Mouse (Mus musculus) left cerebral cortex, adult 2 months (tissue): ENCODE data around the gene Efhc1. TPM values are rescaled to one million over a fixed set of nuclear protein-coding genes. Genes with fewer than 3 reads are reported as not detected.
A peak's percentile ranks its signal among the peaks of the same experiment; 100 is the strongest.
"Not testable (repeated sequence)": the region's sequence is repeated elsewhere in the genome, so short reads cannot be mapped to it uniquely, and the experiment has no call there.

Experiments
- DNase-seq, 2 experiments: peaks; one replicate each; pipeline ENCODE4 v3.0.0; 2021 to 2022; ENCODE audit warnings: low spot score in 2 of 2, mixed read lengths in 1 of 2; ENCODE audit errors: extremely low spot score in 1 of 2
- H3K27ac ChIP-seq: fragments of 200-600 bp; 2 replicates; pipeline ENCODE4 v1.8.1; 2022
- H3K4me3 ChIP-seq: fragments of 200-600 bp; 2 replicates; pipeline ENCODE4 v1.8.1; 2022
- CTCF ChIP-seq: fragments of 200-600 bp; IDR thresholded peaks from 2 replicates; pipeline ENCODE4 v1.8.1; 2022; ENCODE audit warnings: antibody characterized with exemption, mild to moderate bottlenecking, moderate library complexity
- intact Hi-C: fragments of 180-260 bp; cut with DNase I; formaldehyde crosslinking; loops from one replicate; pipeline ENCODE4 v1.15.1; 2025
- total RNA-seq, 2 experiments: library from RNA; stranded (reverse); gene quantifications; 2 replicates each; pipeline ENCODE4 v1.2.3; 2021

Efhc1 gene
- total RNA-seq, 2 experiments from 2014 or later: 1.3 to 1.9 TPM

DNA sequence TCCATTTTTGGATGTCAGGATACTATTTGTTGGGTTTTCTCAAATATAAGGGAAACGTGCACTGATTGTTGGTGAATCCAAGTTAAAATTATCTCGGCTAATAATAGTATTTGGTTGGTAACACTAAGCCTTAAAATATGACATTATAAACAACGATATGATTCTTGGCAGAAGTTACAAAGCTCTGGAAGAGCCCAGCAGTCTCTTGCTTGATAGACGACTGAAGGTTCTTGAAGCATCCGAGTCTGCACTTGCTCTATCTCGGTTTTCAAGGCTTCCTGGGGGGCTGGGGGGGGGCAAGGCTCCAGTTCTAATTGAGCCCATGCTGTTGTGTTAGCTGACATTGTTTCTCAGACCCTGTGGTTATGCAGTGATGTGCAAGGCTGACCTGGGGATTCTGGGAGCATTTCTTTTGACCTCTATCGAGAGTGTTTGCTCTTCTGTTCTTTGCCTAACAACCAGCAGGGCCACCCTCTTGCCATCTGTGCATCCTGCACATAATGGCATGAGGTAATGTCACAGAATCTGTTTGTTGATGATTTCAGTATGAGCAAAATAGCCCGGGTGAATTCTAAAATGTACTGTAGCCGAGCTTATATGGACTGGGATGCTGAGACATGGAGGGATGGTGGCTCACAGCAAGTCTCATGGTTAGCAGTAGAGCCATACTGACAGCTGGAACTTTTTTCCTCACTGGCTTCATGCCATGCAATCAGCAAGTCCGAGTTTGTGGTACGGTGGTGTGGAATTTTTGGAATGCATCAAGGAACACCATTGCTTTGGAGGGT, 28.6 kb upstream of the Efhc1 start:
- Histone ChIP-seq H3K4me3 (no peak overlapping the region), H3K27ac (no peak overlapping the region)
- no peak for DNase-seq
- TF ChIP-seq CTCF: no peak
- intact Hi-C loops: no loop called here

DNA sequence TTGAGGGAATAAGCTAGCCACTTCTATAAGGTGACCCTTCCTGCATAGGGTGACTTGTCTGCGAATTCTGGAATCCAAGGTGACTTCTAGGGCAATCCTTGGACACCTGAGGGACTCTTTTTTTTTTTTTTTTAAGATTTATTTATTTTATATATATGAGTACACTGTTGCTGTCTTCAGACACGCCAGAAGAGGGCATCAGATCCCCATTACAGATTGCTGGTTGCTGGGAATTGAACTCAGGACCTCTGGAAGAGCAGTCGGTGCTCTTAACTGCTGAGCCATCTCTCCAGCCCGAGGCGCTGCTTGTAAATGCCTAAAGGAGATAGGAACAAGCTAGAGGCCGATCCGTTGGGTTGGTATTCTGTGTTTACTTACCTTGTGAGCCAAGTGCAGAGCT, 26.1 kb upstream of the Efhc1 start:
- H3K27ac ChIP-seq, H3K4me3 ChIP-seq, intact Hi-C loops, DNase-seq: not testable (repeated sequence)
- TF ChIP-seq CTCF: peak; percentile 13

DNA sequence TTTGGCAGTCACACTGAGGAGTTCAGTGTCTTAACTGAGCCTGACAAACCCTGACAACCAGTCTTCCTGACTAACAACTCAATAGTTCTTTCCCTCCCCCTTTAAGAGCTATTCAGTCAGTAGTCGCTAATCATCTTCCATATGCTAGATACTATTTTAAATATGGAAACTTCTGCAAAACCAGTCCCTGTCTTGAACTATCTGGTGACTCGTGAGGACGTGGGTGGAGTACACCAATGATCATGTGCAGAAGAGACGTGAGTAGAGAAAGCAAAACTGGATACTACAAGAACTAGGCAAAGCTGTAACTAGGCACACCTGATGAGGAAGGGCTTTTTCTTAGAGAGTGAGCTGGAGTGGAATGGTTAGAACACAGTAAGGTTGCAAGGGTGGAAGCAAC, 25.5 kb upstream of the Efhc1 start:
- TF ChIP-seq CTCF: no peak
- intact Hi-C loops: no loop called here
- Histone ChIP-seq H3K27ac (no peak overlapping the region), H3K4me3 (no peak overlapping the region)
- DNase-seq: no peak

DNA sequence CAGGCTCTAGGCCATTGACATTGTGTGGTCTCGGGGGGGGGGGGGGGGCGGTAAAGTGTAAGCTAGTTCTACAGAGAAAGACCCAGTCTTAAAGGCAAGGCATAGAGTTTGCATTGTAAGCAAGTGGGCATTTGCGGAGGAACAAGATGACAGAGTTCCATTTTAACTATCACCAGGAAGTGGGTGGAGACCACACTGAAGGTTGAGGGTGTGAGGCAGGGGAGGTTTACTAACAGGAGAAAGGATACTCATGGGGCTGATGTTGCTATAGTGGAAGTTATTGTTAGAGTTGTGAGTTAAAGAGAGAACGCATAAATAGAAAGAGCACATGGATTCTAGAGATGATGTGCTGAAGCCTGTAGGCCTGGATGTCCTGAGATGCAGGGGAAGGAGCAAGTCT, 25.1 kb upstream of the Efhc1 start:
- intact Hi-C loops: no loop called here
- no peak for DNase-seq
- no peak for TF ChIP-seq CTCF
- Histone ChIP-seq H3K4me3 (no peak overlapping the region), H3K27ac (no peak overlapping the region)

DNA sequence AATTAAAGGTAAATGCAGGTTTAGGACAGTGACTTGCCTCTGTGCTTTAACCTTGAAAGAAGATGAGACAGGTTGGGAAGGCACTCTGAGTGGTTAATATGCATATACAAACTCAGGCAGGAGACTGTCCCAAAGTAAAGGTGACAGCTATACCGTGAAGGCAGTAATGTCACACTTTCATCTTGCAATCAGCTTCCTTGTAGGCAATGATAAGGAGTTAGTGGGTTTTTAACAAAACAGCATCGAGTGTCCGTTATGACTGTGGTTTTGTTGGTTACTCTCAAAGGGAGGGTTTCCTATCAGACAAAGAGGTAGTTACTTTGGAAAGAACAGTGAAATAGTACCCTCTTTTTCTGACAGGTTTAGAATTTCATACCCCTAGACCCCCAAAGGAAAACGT, 22.9 kb upstream of the Efhc1 start:
- no peak for DNase-seq
- intact Hi-C loops: no loop called here
- no peak overlapping the region for H3K4me3 ChIP-seq
- TF ChIP-seq CTCF: no peak
- no peak overlapping the region for H3K27ac ChIP-seq

DNA sequence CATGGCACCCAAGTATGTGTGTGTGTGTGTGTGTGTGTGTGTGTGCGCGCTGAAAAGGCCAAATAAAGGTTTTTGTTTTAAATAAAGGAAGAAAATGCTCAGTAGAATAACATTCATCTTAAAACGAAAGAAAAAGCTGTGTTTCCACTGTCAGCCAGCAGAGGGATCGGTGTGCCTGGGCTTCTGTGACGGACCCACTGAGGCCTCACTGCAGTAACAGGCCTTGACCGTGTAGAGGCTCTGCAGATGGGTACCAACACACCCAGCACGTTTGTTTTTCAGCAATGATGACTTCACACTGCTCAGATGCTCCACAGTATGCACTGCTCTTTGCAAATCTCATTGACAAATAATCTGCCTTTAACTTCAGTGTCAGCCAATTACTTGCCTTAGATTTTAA, 18.0 kb upstream of the Efhc1 start:
- Histone ChIP-seq H3K4me3 (no peak overlapping the region), H3K27ac (no peak overlapping the region)
- peak; percentile 62 to 65 for DNase-seq
- intact Hi-C loops: no loop called here
- TF ChIP-seq CTCF: peak; percentile 82

DNA sequence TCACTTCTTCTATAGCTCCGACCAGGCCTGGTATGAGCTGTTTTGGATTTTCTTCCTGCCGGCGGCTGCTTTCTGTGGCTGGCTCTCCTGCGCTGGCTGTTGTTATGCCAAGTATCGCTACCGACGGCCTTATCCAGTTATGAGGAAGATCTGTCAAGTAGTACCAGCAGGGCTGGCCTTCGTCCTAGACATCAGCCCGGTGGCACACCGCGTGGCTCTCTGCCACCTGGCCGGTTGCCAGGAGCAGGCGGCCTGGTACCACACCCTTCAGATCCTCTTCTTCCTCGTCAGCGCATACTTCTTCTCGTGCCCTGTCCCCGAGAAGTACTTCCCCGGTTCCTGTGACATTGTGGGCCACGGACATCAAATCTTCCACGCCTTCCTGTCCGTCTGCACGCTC, 16.3 kb upstream of the Efhc1 start:
- intact Hi-C loops: loop anchor here (5.0 kb wide), 4 partner anchors 47 to 407 kb away; partner anchors contain the start of genes Tmem14a and Tram2

DNA sequence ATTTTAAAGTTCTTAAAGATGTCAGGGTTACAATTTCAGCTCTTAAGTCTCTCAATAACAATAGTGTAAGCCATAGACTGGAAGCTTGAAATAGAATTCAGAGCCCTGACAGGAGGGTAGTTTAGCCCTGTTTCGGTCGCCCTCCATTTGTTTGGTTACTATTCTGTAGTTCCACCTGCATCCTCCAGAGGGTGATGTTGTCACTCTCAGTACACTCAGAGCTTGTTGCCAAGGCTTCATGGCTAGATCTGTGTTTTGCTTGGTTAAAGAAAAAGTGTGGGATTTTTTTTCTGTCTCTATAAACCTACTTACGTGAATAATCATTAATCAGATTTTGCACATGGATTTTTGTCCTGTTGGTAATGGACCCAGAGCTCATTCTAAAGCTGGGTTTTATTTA, 12.4 kb upstream of the Efhc1 start:
- TF ChIP-seq CTCF: peak; percentile 92
- intact Hi-C loops: loop anchor here (1.0 to 5.0 kb wide), 6 partner anchors 43 to 403 kb away; partner anchors contain the start of genes Tmem14a and Tram2
- DNase-seq: peak; percentile 45 to 60

More for the DNA sequence above, 16.3 kb upstream of the Efhc1 start:
- no peak for DNase-seq
- no peak for TF ChIP-seq CTCF
- Histone ChIP-seq H3K27ac (no peak overlapping the region), H3K4me3 (no peak overlapping the region)

DNA sequence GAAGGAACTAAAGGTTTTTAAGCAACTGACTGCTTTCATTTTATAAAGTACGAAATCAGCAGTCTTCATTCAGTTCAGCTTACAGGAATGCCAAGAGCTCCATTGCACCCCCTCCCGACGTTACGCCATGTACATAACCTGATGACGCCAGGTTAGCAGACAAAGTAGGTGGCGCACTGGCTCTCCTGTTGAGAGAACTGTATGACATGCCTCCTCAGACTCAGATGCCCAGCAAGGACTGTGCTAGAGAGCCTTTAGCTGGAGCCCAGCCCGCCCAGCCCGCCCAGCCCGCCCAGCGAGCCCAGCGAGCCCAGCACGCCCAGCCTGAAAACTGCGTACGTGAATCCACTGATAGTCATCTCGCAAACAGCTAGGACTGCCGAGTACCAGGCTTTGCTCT, 11.3 kb upstream of the Efhc1 start:
- DNase-seq: no peak
- TF ChIP-seq CTCF: no peak; the same call in none of the 2 replicates
- intact Hi-C loops: no loop called here
- H3K27ac ChIP-seq: no peak overlapping the region
- no peak overlapping the region for H3K4me3 ChIP-seq

More for the DNA sequence above, 12.4 kb upstream of the Efhc1 start:
- Histone ChIP-seq H3K4me3 (no peak overlapping the region), H3K27ac (no peak overlapping the region)

DNA sequence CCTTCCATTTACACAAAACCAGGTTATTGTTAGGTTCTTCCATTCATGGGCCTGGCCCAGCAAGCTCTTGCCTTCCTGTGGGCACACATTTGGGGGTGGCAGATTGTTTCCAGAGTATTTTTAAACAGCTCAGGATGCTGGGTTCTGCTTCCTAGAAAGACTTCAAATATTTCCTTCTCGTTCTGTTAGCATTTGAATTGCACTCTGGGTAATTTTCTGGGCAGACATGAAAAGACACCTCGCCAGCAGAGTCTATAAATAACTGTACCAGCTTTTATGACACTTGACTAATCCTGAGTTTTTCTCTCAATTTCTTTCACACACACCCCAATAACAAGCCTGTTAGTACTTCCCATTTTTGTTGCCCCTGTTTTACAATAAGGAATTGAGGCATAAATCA, 10.1 kb upstream of the Efhc1 start:
- DNase-seq: no peak
- Histone ChIP-seq H3K27ac (no peak overlapping the region), H3K4me3 (no peak overlapping the region)
- no peak for TF ChIP-seq CTCF
- intact Hi-C loops: no loop called here

DNA sequence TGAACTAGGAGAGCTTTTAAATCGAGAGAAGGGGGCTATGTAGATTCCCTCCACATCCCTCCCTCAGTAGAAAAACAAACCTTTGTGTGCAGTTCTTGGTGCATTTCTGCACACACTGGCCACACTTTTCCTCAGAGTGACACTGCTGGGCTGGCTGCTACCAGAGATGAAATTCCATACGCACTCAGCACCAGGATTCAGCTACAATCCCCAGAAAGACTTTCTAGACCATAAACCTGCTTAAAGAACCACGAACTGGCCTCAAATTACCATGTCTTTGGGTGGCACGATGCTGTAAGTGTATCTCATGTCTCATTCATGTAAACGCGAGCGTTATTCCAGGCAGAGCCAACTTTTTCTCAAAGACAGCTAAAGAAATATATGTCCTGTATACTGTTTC, 9.6 kb upstream of the Efhc1 start:
- Histone ChIP-seq H3K4me3 (no peak overlapping the region), H3K27ac (no peak overlapping the region)
- DNase-seq: no peak
- TF ChIP-seq CTCF: no peak
- intact Hi-C loops: no loop called here

DNA sequence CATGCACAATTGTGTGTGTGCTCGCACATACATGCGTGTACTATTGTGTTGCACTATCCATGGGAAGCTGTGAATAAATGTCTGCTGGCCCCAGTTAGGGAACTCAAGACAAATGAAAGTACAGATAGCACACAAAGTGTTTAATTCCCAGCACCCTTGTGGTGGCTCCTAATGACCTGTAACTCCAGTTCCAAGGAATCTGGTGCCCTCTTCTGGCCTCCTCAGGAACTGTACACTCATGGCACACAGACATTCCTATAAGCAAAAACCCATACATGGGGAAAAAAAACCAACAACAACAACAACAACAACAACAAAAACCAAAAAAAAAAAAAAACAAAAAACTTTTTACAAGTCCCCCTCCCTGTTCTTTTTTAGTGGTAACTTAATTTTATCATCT, 8.4 kb upstream of the Efhc1 start:
- peak; percentile 16 for TF ChIP-seq CTCF
- intact Hi-C loops: no loop called here
- Histone ChIP-seq H3K4me3 (no peak overlapping the region), H3K27ac (no peak overlapping the region)
- no peak for DNase-seq

DNA sequence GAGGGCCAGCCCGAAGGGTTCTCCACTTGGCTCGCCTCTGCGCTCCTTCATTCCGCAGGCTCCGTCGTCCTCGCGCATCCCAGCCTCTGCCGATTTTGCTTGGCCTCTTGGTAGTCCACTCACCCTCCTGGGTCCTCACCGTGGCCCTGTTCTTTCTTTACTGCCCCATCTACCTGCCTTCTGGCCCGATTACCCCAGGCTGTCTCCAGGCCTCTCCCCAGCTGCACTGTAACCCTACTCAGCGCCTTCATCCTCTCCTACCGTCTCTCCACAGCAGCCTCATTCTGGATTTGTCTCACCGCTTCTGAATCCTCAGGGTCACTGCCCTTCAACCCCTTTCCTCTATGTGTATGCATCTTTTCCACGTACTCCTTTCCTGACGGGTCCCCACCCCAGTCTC, 373 bp downstream of the Efhc1 start:
- no peak for DNase-seq
- Histone ChIP-seq H3K27ac (peak overlapping the region; percentile 95), H3K4me3 (peak overlapping the region; percentile 61)
- intact Hi-C loops: loop anchor here (2.0 to 5.0 kb wide), 2 partner anchors 127 to 151 kb away; partner anchors contain the start of gene Tram2
- TF ChIP-seq CTCF: no peak
